In the genomic region with DNA sequence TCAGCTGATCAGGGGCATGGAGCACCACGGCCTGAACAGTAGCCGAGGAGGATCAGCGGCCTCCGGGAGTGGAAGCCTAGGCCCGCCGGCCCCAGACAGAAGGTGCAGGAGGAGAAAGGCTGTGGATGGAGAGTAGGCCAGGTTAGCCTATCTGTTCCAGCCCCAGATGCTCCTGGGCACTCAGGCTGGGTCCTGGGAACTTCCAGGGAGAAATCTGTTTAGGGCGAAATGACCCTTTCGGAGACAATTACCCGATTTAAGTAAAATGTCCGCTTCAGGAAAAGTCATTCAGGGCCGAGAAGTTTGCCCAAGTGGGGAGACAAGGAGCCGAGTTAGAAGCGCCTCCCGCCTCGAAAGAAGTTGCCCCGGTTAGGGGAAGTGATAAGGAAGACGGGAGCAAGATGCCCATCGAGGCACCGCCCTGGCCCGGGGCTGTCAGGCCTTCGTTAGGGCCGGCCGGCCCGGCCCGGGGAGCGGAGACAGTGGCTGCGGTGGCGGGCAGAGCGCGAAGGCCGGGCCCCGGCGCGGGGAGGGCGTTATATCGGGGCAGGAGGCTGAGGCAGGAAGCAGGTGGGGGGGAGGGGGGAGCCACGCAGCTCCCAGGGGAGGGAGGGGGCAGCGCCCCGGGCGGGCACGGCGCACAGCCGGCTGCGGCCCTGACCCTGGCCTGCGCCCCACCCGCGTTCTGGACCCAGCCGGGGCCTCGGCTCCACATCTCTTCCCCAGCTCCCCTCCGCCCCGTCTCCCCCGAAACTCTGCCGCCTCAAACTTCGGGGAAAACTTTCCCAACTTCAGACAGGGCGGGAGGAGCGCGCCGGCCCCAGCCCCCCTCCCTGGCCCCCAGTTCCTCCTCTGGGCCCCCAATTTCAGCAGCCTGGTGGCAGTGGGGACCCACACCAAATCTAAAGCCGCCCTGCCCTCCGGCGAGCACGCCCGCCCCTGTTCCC, we compare ENCODE assay signal across 7 mouse cellular contexts. TPM values are rescaled to one million over a fixed set of nuclear protein-coding genes. Genes with fewer than 3 reads are reported as not detected.
DNase-seq lines count a peak whose midpoint lies in the region; ATAC-seq and TF ChIP-seq lines count a peak whose summit lies in the region.

No protein-coding gene starts in this region.

- H3K4me2 ChIP-seq in liver, embryonic 12.5 days, result peak overlapping the region; percentile 89

- TF ChIP-seq CTCF in embryonic fibroblast, embryonic 13.5 days (IDR thresholded peaks at IDR 0.05; ENCODE audit: borderline replicate concordance, insufficient read depth, low read length), result no peak

- peaks cover 13% of the 10 kb centered on the region for H3K36me3 ChIP-seq in hindbrain, embryonic 10.5 days
- H3K36me3 ChIP-seq in liver, embryonic 12.5 days, result peaks cover 14% of the 10 kb centered on the region

- H3K4me1 ChIP-seq in embryonic fibroblast, embryonic 13.5 days (ENCODE audit: control insufficient read depth, insufficient read depth, low read length), result no peaks in the 10 kb centered on the region
- H3K4me1 ChIP-seq in hindbrain, embryonic 10.5 days (replicated peaks), result peaks cover 81% of the 10 kb centered on the region
- peaks cover 84% of the 10 kb centered on the region for H3K4me1 ChIP-seq in liver, embryonic 12.5 days

- peak overlapping the region; percentile 55 for H3K9ac ChIP-seq in liver, embryonic 12.5 days

- 2% methylated on average over 58 of the region's 63 CpGs for WGBS in hindbrain, embryonic 10.5 days
- WGBS in liver, embryonic 12.5 days (ENCODE audit: insufficient replicate concordance), result 5% methylated on average over 49 of the region's 63 CpGs

- no peak for ATAC-seq in liver, embryonic 12.5 days

- H3K9me3 ChIP-seq in hindbrain, embryonic 10.5 days, result no peaks in the 10 kb centered on the region
- H3K9me3 ChIP-seq in liver, embryonic 12.5 days (replicated peaks), result no peaks in the 10 kb centered on the region

- DNase-seq in right cerebral cortex, postnatal 10 days (ENCODE audit: low spot score in 2 of 2), result peak; percentile 23 to 32
- no peak for DNase-seq in right cerebral cortex, postnatal 14 days
- no peak for DNase-seq in hindbrain, embryonic 10.5 days (ENCODE audit: low spot score)
- peak; percentile 68 for DNase-seq in testis, postnatal 10 days (ENCODE audit: low spot score)
- DNase-seq in left cerebral cortex, adult 18-20 months (ENCODE audit: low spot score in 2 of 2), result no peak

- TF ChIP-seq POLR2A in embryonic fibroblast, embryonic 13.5 days (IDR thresholded peaks at IDR 0.05; ENCODE audit: low read depth, low read length), result peak; percentile 51

- peaks cover 100% of the 10 kb centered on the region for H3K27me3 ChIP-seq in hindbrain, embryonic 10.5 days (ENCODE audit: insufficient read depth, poor library complexity, severe bottlenecking)
- peaks cover 100% of the 10 kb centered on the region for H3K27me3 ChIP-seq in liver, embryonic 12.5 days (replicated peaks)

- H3K4me3 ChIP-seq in embryonic fibroblast, embryonic 13.5 days (ENCODE audit: insufficient read depth, low read length), result peak overlapping the region; percentile 72
- peak overlapping the region; percentile 57 for H3K4me3 ChIP-seq in hindbrain, embryonic 10.5 days
- H3K4me3 ChIP-seq in liver, embryonic 12.5 days, result peak overlapping the region; percentile 63

- H3K27ac ChIP-seq in embryonic fibroblast, embryonic 13.5 days (ENCODE audit: insufficient read depth, low read length), result peak overlapping the region; percentile 90
- peak overlapping the region; percentile 76 for H3K27ac ChIP-seq in hindbrain, embryonic 10.5 days
- peak overlapping the region; percentile 41 for H3K27ac ChIP-seq in liver, embryonic 12.5 days

RNA-seq across cellular contexts. Expression of a gene that starts 1.4 kb away (rescaled TPM):
- polyA plus RNA-seq in embryonic fibroblast, embryonic 13.5 days (2011; ENCODE audit: insufficient read length, low read depth, missing spikeins), result 20.7 and 29.3 TPM in 2 replicates
- polyA plus RNA-seq in hindbrain, embryonic 10.5 days (2016; fragmentation: Nextera tagmentation; extraction: Ambion mirVana), result 0.15 and 0.52 TPM in 2 replicates
- 4.6 and 5.8 TPM in 2 replicates for polyA plus RNA-seq in liver, embryonic 12.5 days (2016; fragmentation: Nextera tagmentation; extraction: Ambion mirVana)
- 1 to 10 TPM; 3.8 to 5.0 TPM for total RNA-seq in left cerebral cortex, adult 18-20 months (2021)

RNA-seq across cellular contexts. Expression of a gene that starts 10.7 kb away (rescaled TPM):
- 20.4 and 28.9 TPM in 2 replicates for polyA plus RNA-seq in embryonic fibroblast, embryonic 13.5 days (2011; ENCODE audit: insufficient read length, low read depth, missing spikeins)
- polyA plus RNA-seq in hindbrain, embryonic 10.5 days (2016; fragmentation: Nextera tagmentation; extraction: Ambion mirVana), result 27.6 and 33.1 TPM in 2 replicates
- 17.6 and 17.9 TPM in 2 replicates for polyA plus RNA-seq in liver, embryonic 12.5 days (2016; fragmentation: Nextera tagmentation; extraction: Ambion mirVana)
- 10 to 100 TPM in 1 of 2 experiments, 1 to 10 TPM in 1; 9.2 to 12.0 TPM for total RNA-seq in left cerebral cortex, adult 18-20 months (2021)

RNA-seq across cellular contexts. Expression of a gene that starts 23.1 kb away (rescaled TPM):
- polyA plus RNA-seq in embryonic fibroblast, embryonic 13.5 days (2011; ENCODE audit: insufficient read length, low read depth, missing spikeins), result 15.7 and 18.7 TPM in 2 replicates
- 23.2 and 24.2 TPM in 2 replicates for polyA plus RNA-seq in hindbrain, embryonic 10.5 days (2016; fragmentation: Nextera tagmentation; extraction: Ambion mirVana)
- polyA plus RNA-seq in liver, embryonic 12.5 days (2016; fragmentation: Nextera tagmentation; extraction: Ambion mirVana), result 19.7 and 20.5 TPM in 2 replicates
- total RNA-seq in left cerebral cortex, adult 18-20 months (2021), result 10 to 100 TPM; 28.5 to 32.1 TPM

RNA-seq across cellular contexts. Expression of a gene that starts 25.7 kb away (rescaled TPM):
- 2.1 and 2.7 TPM in 2 replicates for polyA plus RNA-seq in embryonic fibroblast, embryonic 13.5 days (2011; ENCODE audit: insufficient read length, low read depth, missing spikeins)
- polyA plus RNA-seq in hindbrain, embryonic 10.5 days (2016; fragmentation: Nextera tagmentation; extraction: Ambion mirVana), result 2.5 and 2.8 TPM in 2 replicates
- polyA plus RNA-seq in liver, embryonic 12.5 days (2016; fragmentation: Nextera tagmentation; extraction: Ambion mirVana), result 1.2 and 1.3 TPM in 2 replicates
- 10 to 100 TPM; 86.2 to 91.0 TPM for total RNA-seq in left cerebral cortex, adult 18-20 months (2021)

Comparison
In these comparisons a context has a peak if more than half of its experiments do, and no peak if none do; other contexts are left out.
1. DNase-seq: peak in right cerebral cortex, postnatal 10 days (2 of 2) and testis, postnatal 10 days (single experiment); none in right cerebral cortex, postnatal 14 days (single experiment), hindbrain, embryonic 10.5 days (single experiment) and left cerebral cortex, adult 18-20 months (0 of 2).
2. Peak in every context shown above with its lines, with median percentiles within 50 percentile points of each other: H3K27ac ChIP-seq and H3K4me3 ChIP-seq.